Mouse (Mus musculus) spleen, adult 2 months (tissue): ENCODE measurements around the gene Pkmyt1. TPM values are rescaled to one million over a fixed set of nuclear protein-coding genes. Genes with fewer than 3 reads are reported as not detected.

Experiments used
- DNase-seq, 2 experiments: peaks; one replicate each; pipeline versions ENCODE4 v3.0.0 to v3.0.0-alpha.2; 2012 to 2021; ENCODE audit warnings: low spot score in 2 of 2, low read depth in 1 of 2
- H3K27ac ChIP-seq: fragments of 200-500 bp; 2 replicates; pipeline ENCODE4 v1.5.1; 2012; ENCODE audit warnings: low read length, inconsistent platforms; ENCODE audit not compliant: insufficient read depth
- H3K27me3 ChIP-seq: fragments of 200-500 bp; 2 replicates; pipeline ENCODE4 v1.6.1; 2012; ENCODE audit warnings: mild to moderate bottlenecking, moderate library complexity, low read length, inconsistent platforms; ENCODE audit not compliant: control insufficient read depth, insufficient read depth
- H3K36me3 ChIP-seq: fragments of 200-500 bp; 2 replicates; pipeline ENCODE4 v1.6.1; 2012; ENCODE audit warnings: mild to moderate bottlenecking, low read length, inconsistent platforms; ENCODE audit not compliant: control insufficient read depth, insufficient read depth
- H3K4me1 ChIP-seq: fragments of 200-500 bp; 2 replicates; pipeline ENCODE4 v1.6.1; 2011; ENCODE audit warnings: inconsistent platforms; ENCODE audit not compliant: control insufficient read depth, insufficient read depth, insufficient read length
- H3K4me3 ChIP-seq: fragments of 200-500 bp; 2 replicates; pipeline ENCODE4 v1.5.1; 2011; ENCODE audit warnings: mild to moderate bottlenecking, inconsistent platforms; ENCODE audit not compliant: insufficient read depth, insufficient read length; ENCODE audit errors: extremely low read depth
- CTCF ChIP-seq: fragments of 200-500 bp; IDR thresholded peaks from 2 replicates; pipeline ENCODE4 v1.5.1; 2011; ENCODE audit warnings: mild to moderate bottlenecking, inconsistent platforms; ENCODE audit not compliant: insufficient read depth, insufficient read length, insufficient replicate concordance; ENCODE audit errors: extremely low read depth
- POLR2A ChIP-seq: fragments of 200-500 bp; IDR thresholded peaks from 2 replicates; pipeline ENCODE4 v1.6.1; 2011; ENCODE audit warnings: low read depth, low read length, inconsistent platforms
- WGBS: fragments of 180-500 bp; shearing (Covaris S2); methylation state at CpG from one replicate; pipeline ENCODE4 v1.1.7; 2018; 5-methylcytosine and 5-hydroxymethylcytosine counted together
- polyA plus RNA-seq: library from polyadenylated mRNA; depleted of rRNA; stranded (reverse); fragments of >200 nt; gene quantifications from 2 replicates; pipeline ENCODE4 v1.2.3, GENCODE M21; 2012

The Pkmyt1 gene
- polyA plus RNA-seq, 1 experiment, result 48.3 TPM

DNA sequence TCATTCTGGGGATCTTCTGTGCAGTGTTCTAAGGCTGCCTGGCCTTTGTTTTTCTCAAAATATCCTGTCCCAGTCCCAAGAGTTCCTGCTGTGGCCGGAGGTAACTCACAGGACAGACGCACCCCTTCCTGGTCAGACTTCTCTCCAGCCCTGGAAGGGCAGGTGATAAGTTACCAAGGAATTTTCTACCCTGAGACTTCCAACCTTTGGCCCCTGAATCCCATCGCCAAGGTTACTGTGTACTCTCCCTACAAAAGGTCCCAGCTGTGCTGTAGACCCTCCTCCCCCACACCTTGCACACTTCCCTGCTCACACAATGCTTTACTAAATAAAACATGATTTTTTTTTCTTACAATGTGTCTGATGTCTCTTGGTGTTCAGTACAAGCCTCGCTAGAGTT, 44.0 kb upstream of the Pkmyt1 start:
- TF ChIP-seq POLR2A (no peak), CTCF (no peak)
- H3K4me3 ChIP-seq, result no peak overlapping the region
- WGBS, result 72% methylated on average over 4 of the region's 4 CpGs
- DNase-seq, result no peak
- H3K4me1 ChIP-seq, result no peaks in the 10 kb centered on the region
- H3K27ac ChIP-seq, result no peak overlapping the region
- peaks cover 10% of the 10 kb centered on the region for H3K27me3 ChIP-seq
- H3K36me3 ChIP-seq, result no peaks in the 10 kb centered on the region

DNA sequence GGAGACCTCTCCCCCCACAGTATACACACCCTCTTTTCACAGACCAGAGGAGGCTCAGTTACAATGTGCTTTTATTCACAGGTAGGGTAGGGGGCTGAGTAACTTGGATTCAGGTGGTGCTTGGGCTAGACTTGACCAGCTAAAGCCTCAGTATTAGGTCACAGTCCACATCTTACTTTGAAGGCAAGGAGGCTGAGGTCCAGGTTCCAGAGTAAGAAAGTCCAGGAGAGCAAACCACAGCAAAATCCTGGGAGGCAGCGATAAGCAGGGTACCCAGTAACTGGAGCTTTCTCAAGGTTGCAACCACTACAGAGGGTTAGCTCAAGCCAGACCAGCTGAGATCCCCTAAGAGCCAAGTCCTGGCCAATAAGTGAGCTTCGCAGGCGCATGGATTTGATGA, 43.6 kb upstream of the Pkmyt1 start:
- Histone ChIP-seq H3K4me1 (no peaks in the 10 kb centered on the region), H3K27me3 (peaks cover 10% of the 10 kb centered on the region), H3K36me3 (no peaks in the 10 kb centered on the region), H3K27ac (no peak overlapping the region), H3K4me3 (no peak overlapping the region)
- 86% methylated on average over 3 of the region's 3 CpGs for WGBS
- DNase-seq, result no peak
- TF ChIP-seq POLR2A (no peak), CTCF (no peak)

DNA sequence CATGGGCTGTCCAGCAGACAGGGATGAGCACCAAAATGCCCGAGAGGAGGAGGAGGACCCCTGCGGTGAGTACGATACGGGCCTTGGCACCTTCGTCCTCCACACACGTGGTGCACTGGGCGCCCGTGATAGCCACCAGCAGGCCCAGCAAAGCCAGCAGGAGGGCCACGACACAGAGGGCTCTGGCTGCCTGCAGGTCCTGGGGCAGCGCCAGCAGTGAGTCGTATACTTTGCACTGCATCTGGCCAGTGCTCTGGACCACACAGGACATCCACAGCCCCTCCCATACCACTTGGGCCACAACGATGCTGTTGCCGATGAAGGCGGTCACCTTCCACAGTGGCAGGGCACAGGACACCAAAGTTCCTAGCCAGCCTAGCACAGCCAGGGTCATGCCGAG, 42.9 kb upstream of the Pkmyt1 start:
- no peak overlapping the region for H3K27ac ChIP-seq
- peaks cover 10% of the 10 kb centered on the region for H3K27me3 ChIP-seq
- WGBS, result 58% methylated on average over 15 of the region's 15 CpGs
- H3K4me3 ChIP-seq, result no peak overlapping the region
- no peaks in the 10 kb centered on the region for H3K4me1 ChIP-seq
- H3K36me3 ChIP-seq, result no peaks in the 10 kb centered on the region
- no peak for DNase-seq
- TF ChIP-seq CTCF (no peak), POLR2A (no peak)

DNA sequence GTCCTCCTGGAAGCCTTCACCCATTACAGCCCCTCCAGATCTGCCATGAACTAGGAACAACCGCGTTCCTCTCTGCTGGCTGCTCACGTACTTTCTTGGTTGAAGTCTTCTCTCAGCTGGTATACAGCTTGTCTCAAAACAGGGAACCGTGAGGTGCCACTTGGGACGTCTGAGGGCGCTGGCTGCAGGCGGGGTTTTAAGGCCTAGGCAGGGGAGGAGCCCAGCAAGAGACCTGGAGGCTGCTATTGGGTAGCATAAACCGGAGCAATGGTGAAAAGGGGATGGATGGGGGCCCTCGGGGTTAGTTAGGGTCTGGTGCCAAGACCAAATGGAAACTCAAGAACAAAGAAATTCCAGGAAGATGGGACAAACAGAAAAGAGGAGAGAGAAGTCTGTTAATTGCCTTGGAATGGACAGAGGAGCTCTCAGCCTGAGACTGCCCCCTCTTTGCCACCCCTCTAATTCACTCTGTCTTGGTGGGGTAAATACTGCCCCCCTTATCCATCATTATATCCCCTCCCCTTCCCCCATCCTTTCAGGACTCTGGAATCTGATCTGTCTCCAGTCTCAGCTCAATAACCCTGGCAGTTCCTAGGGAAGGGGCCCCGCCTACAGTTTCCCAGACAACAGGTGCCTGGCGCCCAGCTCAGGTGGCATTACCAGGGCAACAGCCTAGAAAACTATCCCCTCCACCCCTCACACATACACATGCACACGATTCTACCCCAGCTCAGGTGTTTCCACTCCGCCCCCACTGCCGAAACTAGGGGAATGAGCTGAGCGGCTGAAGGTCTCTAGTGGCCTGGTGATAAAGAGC, 42.1 kb upstream of the Pkmyt1 start, which contains the start of gene Cldn9:
Cldn9 (minus strand) TSS at position 171 of the 817 bp plus-strand sequence.
- no peak within 1 kb of the TSS for H3K4me3 ChIP-seq
- no peaks in the 10 kb centered on the region for H3K4me1 ChIP-seq
- H3K27me3 ChIP-seq, result peaks cover 8% of the 10 kb centered on the region
- 35% methylated on average over 15 of the region's 15 CpGs for WGBS
- no peak for TF ChIP-seq POLR2A
- no peak for TF ChIP-seq CTCF
- no peaks in the 10 kb centered on the region for H3K36me3 ChIP-seq
- no peak for DNase-seq
- H3K27ac ChIP-seq, result no peak within 1 kb of the TSS

DNA sequence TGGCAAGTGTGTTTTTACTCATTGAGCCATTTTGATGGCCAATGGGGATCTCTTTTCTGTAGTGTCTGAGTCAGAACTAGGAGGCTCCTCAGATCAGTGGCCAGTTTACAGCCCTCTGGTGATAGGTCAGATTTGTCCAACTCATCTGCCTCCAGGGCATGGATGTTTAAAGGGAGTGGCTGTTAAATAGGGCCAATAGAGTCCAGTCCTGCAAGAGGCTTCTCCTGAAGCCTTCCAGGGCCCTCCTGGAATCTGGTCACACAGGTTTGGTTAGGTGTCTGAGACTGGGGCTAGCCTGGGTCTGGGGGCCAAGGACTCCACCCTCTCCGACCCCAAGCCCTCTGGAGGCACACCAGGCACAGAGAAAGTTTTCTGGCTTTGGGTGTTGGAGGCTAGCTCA, 31.6 kb upstream of the Pkmyt1 start:
- Histone ChIP-seq H3K27ac (no peak overlapping the region), H3K4me3 (no peak overlapping the region), H3K36me3 (no peaks in the 10 kb centered on the region), H3K4me1 (peaks cover 3% of the 10 kb centered on the region; the same call in 1 of the 2 replicates), H3K27me3 (peaks cover 6% of the 10 kb centered on the region)
- TF ChIP-seq CTCF (no peak), POLR2A (no peak)
- 75% methylated on average over 1 of the region's 1 CpGs for WGBS
- DNase-seq, result no peak

DNA sequence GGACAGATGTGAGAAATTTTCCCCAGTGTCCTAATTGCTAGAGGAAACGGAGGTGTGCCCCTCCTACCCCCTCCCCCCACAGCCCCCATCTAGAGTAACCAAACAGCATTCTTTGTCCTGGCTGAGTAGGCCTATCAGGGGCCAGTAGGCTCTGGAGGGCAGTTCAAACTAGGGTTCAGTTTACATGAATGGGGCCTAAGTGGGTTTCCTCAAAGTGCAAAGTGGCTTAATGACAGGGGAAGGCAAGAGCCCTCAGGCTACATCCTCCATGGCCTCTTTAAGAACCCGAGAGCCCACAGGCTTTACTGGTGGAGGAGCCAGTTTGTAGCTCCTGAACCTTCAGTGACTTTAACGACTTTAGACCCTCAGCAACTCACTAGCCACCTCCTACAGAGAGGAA, 30.3 kb upstream of the Pkmyt1 start:
- peaks cover 6% of the 10 kb centered on the region; the same call in 1 of the 2 replicates for H3K4me1 ChIP-seq
- no peaks in the 10 kb centered on the region for H3K36me3 ChIP-seq
- WGBS, result 71% methylated on average over 3 of the region's 3 CpGs
- H3K27ac ChIP-seq, result no peak overlapping the region
- H3K27me3 ChIP-seq, result peaks cover 11% of the 10 kb centered on the region
- TF ChIP-seq POLR2A, result no peak
- no peak for TF ChIP-seq CTCF
- H3K4me3 ChIP-seq, result no peak overlapping the region
- DNase-seq, result no peak
